Mouse (Mus musculus) lung, postnatal 0 days (tissue): ENCODE measurements at regions not wholly inside any gene's neighbourhood (a gene's known extent, or its start where the extent isn't known, plus 50 kb on each side); places are given as distances from the start of the nearest gene placed in this dataset.
A peak's percentile ranks its signal among the peaks of the same experiment; 100 is the strongest.

Source experiments
- CTCF ChIP-seq: IDR thresholded peaks from 2 replicates; pipeline ENCODE4 v1.5.1; 2016; ENCODE audit warnings: antibody characterized with exemption, mild to moderate bottlenecking
- EP300 ChIP-seq: IDR thresholded peaks from 2 replicates; pipeline ENCODE4 v1.6.1; 2016; ENCODE audit warnings: antibody characterized with exemption, mild to moderate bottlenecking, control low read depth

DNA sequence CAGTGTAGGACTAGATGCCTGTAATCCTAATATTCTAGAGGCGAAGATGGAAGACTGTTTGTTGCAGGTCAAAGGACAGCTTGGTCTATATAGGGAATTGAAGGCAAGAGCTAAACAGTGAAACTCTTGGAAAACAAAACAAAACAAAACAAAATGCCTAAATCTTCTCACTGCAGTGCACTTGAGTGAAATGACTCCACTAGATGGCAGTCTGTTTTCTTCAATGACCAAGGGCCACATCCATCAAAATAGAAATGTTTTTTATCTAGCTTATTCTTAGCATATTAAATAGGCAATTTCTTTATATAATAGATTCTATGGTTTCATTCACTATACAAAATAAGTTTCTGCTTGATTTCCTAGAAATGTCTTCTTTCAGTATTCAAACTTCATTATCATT, 279.7 kb downstream of the Tex13c3 start:
- peak; percentile 54 for TF ChIP-seq CTCF
- TF ChIP-seq EP300, result no peak
